Mouse (Mus musculus) embryonic facial prominence, embryonic 12.5 days (tissue): ENCODE measurements around the gene Gm20379. TPM values are rescaled to one million over a fixed set of nuclear protein-coding genes. Genes with fewer than 3 reads are reported as not detected.

ENCODE experiments used
- ATAC-seq: fragments of 200-750 bp; cut with Nextera tagmentation; 2 replicates; pipeline ENCODE4 v1.8.0; 2017; ENCODE audit not compliant: insufficient number of reproducible peaks, insufficient read depth, low FRiP score, low TSS enrichment
- H3K27ac ChIP-seq: fragments of 300-500 bp; sonication (generic); 2 replicates; pipeline ENCODE4 v1.5.1; 2016; ENCODE audit warnings: mild to moderate bottlenecking
- H3K27me3 ChIP-seq: fragments of 300-500 bp; sonication (generic); 2 replicates; pipeline ENCODE4 v1.6.1; 2016; ENCODE audit warnings: mild to moderate bottlenecking, moderate library complexity
- H3K36me3 ChIP-seq: fragments of 300-500 bp; sonication (generic); 2 replicates; pipeline ENCODE4 v1.6.1; 2016; ENCODE audit warnings: mild to moderate bottlenecking
- H3K4me1 ChIP-seq: fragments of 300-500 bp; sonication (generic); 2 replicates; pipeline ENCODE4 v1.6.1; 2016
- H3K4me2 ChIP-seq: fragments of 300-500 bp; sonication (generic); replicated peaks from 2 replicates; pipeline ENCODE4 v1.6.1; 2016; ENCODE audit warnings: mild to moderate bottlenecking, moderate library complexity
- H3K4me3 ChIP-seq: fragments of 300-500 bp; sonication (generic); 2 replicates; pipeline ENCODE4 v1.5.1; 2016; ENCODE audit warnings: mild to moderate bottlenecking
- H3K9ac ChIP-seq: fragments of 300-500 bp; sonication (generic); 2 replicates; pipeline ENCODE4 v1.6.1; 2016; ENCODE audit warnings: mild to moderate bottlenecking, moderate library complexity
- H3K9me3 ChIP-seq: fragments of 300-500 bp; sonication (generic); 2 replicates; pipeline ENCODE4 v1.6.1; 2016; ENCODE audit warnings: mild to moderate bottlenecking, moderate library complexity
- WGBS: fragments of 180-500 bp; shearing (Covaris S2); methylation state at CpG from one replicate; pipeline ENCODE4 v1.1.7; 2016; 5-methylcytosine and 5-hydroxymethylcytosine counted together
- polyA plus RNA-seq: library from polyadenylated mRNA; unstranded; fragments of >200 nt; fragmentation: Nextera tagmentation; extraction: Ambion mirVana; gene quantifications from 2 replicates; pipeline ENCODE4 v1.2.1, GENCODE M21; 2016

Gene Gm20379
- polyA plus RNA-seq, 1 experiment from 2014 or later: 1.2 TPM

DNA sequence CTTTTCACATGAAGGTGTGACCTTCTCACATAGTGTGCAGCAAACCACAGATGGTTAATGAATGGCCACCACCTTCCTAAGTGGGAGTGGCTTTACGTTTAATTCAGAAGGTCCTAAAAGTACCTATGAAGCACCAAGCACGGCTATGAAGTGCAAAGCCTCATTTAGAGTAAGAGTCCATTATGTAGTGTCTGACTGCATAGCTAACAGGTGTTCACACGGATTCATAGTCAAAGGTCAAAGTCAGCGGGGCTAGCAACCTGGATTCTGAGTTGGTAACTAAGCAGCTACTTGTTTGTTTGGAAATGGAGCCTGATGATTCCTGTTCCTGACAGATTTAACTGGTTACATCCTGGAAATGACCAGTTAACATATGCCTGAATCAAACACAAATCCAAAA lies 4.0 kb upstream of the Gm20379 start:
- H3K9me3 ChIP-seq: no peaks in the 10 kb centered on the region
- no peak overlapping the region for H3K4me2 ChIP-seq
- no peak overlapping the region for H3K4me3 ChIP-seq
- H3K27ac ChIP-seq: no peak overlapping the region
- 0 out of 2 replicates have a peak, but pooled peaks cover 8% of the 10 kb centered on the region for H3K4me1 ChIP-seq
- WGBS: 75% methylated on average over 4 of the region's 4 CpGs
- H3K36me3 ChIP-seq: 0 out of 2 replicates have a peak, but pooled peaks cover 8% of the 10 kb centered on the region
- no peak overlapping the region for H3K9ac ChIP-seq
- no peaks in the 10 kb centered on the region for H3K27me3 ChIP-seq
- ATAC-seq: no peak

GRCm38 (mm10) chr13:92302466-92302865 lies 3.3 kb upstream of the Gm20379 start:
- Histone ChIP-seq H3K27ac (no peak overlapping the region), H3K9me3 (no peaks in the 10 kb centered on the region), H3K36me3 (0 out of 2 replicates have a peak, but pooled peaks cover 8% of the 10 kb centered on the region), H3K9ac (no peak overlapping the region), H3K4me2 (no peak overlapping the region), H3K4me3 (no peak overlapping the region), H3K4me1 (0 out of 2 replicates have a peak, but pooled peaks cover 8% of the 10 kb centered on the region), H3K27me3 (no peaks in the 10 kb centered on the region)
- ATAC-seq: no peak
- 59% methylated on average over 4 of the region's 4 CpGs for WGBS

DNA sequence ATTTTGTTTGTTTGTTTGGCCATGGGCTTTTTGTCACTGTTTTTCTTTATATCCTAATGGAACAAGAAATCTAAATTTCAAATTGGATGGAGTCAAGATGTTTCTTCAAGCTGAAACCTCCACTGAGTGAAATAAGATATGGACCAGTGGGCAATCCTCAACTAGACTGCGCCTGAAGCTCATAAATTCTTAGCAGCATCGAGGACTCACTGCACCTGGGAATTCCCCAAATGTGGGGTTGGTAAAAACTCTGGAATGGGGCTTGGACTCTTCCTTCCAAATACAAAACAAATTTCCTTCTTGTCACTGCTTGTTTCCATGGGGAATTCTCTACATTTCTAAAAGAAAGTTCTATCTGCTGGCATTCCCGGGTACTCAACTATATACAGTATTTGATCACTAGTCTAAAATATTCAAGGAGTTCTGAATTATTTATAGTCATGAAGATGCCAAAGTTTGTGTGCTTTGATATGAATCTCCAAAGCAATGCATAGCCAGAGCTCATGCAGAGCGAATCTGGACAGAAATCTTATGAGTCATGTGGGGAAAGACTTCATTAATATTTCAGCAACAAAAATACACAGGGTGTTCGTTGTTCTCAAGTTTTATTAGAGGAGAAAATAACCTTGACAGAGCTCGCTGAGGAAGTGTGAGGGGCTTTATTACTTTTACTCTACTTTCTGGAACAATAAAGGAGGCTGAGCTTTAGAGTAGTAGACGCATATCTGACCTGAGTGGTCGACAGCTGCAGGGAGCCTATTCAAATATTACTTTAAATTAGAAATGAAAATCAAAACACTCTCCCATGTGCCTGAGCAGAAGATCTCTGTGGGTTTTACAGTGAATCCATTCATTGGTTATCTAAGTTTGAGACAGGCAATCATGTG lies 2.5 kb upstream of the Gm20379 start:
- ATAC-seq: no peak

DNA sequence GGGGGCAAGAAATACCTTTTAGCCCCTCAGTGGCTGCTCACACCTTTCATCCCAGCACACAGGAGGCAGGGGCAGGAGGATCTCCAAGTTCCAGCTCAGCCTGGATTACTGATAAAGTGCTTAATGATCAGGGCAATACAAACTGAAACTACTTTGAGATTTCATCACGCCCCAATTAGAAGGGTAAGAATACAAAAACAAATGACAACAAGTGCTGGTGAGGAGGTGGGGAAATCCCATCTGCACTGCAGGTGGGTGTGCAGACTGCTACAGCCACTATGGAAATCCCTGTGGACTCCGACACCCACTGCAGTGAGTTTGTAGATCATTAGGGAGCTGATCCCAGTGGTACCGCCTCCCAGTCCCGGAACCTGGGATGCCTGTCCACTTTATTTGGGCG lies 1.5 kb upstream of the Gm20379 start:
- Histone ChIP-seq H3K27me3 (no peaks in the 10 kb centered on the region), H3K9ac (no peak overlapping the region), H3K4me1 (0 out of 2 replicates have a peak, but pooled peaks cover 8% of the 10 kb centered on the region), H3K9me3 (no peaks in the 10 kb centered on the region), H3K27ac (no peak overlapping the region), H3K4me3 (no peak overlapping the region), H3K4me2 (no peak overlapping the region), H3K36me3 (peaks cover 17% of the 10 kb centered on the region; the same call in 1 of the 2 replicates)
- no peak for ATAC-seq
- 96% methylated on average over 5 of the region's 5 CpGs for WGBS

More for the DNA sequence above, 2.5 kb upstream of the Gm20379 start:
- H3K4me1 ChIP-seq: 0 out of 2 replicates have a peak, but pooled peaks cover 8% of the 10 kb centered on the region
- no peak overlapping the region for H3K9ac ChIP-seq
- no peaks in the 10 kb centered on the region for H3K9me3 ChIP-seq
- peaks cover 12% of the 10 kb centered on the region; the same call in 1 of the 2 replicates for H3K36me3 ChIP-seq
- H3K4me3 ChIP-seq: no peak overlapping the region
- 79% methylated on average over 8 of the region's 8 CpGs for WGBS
- H3K4me2 ChIP-seq: no peak overlapping the region
- no peak overlapping the region for H3K27ac ChIP-seq
- H3K27me3 ChIP-seq: no peaks in the 10 kb centered on the region

- Histone ChIP-seq H3K4me2 (no peak overlapping the region), H3K4me1 (no peaks in the 10 kb centered on the region), H3K27ac (no peak overlapping the region), H3K9me3 (no peaks in the 10 kb centered on the region), H3K27me3 (no peaks in the 10 kb centered on the region), H3K4me3 (no peak overlapping the region), H3K9ac (no peak overlapping the region), H3K36me3 (peaks cover 18% of the 10 kb centered on the region)
- WGBS: 85% methylated on average over 5 of the region's 5 CpGs
- ATAC-seq: no peak
Measured at GRCm38 (mm10) chr13:92314613-92315012, 8.8 kb downstream of the Gm20379 start.

DNA sequence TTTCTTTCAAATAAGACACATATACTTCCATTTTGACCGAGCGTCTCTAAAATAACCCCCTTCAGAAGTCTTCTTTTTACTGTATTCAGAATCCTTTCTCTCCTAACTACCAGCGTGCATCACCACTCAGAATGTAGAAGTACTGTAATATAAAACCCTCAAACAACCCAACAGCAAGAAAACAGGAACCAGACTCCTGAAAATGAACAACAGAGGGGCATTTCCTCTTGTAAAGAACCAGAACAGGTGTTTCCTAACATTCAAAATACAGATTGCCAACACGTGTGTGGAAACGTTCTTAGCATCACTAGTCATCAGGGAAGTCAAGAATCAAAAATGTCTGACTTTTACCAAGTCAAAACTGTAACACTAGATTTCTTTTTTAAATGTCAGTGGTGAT lies 15.0 kb downstream of the Gm20379 start:
- Histone ChIP-seq H3K4me3 (no peak overlapping the region), H3K36me3 (peaks cover 8% of the 10 kb centered on the region; the same call in 1 of the 2 replicates), H3K9ac (no peak overlapping the region), H3K27ac (no peak overlapping the region), H3K9me3 (no peaks in the 10 kb centered on the region), H3K27me3 (no peaks in the 10 kb centered on the region), H3K4me2 (no peak overlapping the region), H3K4me1 (no peaks in the 10 kb centered on the region)
- no peak for ATAC-seq
- WGBS: 66% methylated on average over 5 of the region's 5 CpGs

GRCm38 (mm10) chr13:92326030-92326429 lies 20.2 kb downstream of the Gm20379 start:
- H3K27me3 ChIP-seq: no peaks in the 10 kb centered on the region
- no peaks in the 10 kb centered on the region; the same call in 1 of the 2 replicates for H3K36me3 ChIP-seq
- no peak for ATAC-seq
- WGBS: 75% methylated on average over 5 of the region's 5 CpGs
- no peak overlapping the region for H3K27ac ChIP-seq
- H3K4me3 ChIP-seq: no peak overlapping the region
- H3K9ac ChIP-seq: no peak overlapping the region
- no peaks in the 10 kb centered on the region for H3K4me1 ChIP-seq
- H3K9me3 ChIP-seq: no peaks in the 10 kb centered on the region
- no peak overlapping the region for H3K4me2 ChIP-seq

- Histone ChIP-seq H3K27ac (no peak overlapping the region), H3K36me3 (no peaks in the 10 kb centered on the region), H3K4me2 (no peak overlapping the region), H3K9me3 (no peaks in the 10 kb centered on the region), H3K9ac (no peak overlapping the region), H3K27me3 (no peaks in the 10 kb centered on the region), H3K4me3 (no peak overlapping the region), H3K4me1 (no peaks in the 10 kb centered on the region)
- 83% methylated on average over 2 of the region's 2 CpGs for WGBS
- no peak for ATAC-seq
Measured at GRCm38 (mm10) chr13:92328000-92328399, 22.2 kb downstream of the Gm20379 start.

- H3K9me3 ChIP-seq: no peaks in the 10 kb centered on the region
- no peak overlapping the region for H3K27ac ChIP-seq
- no peaks in the 10 kb centered on the region for H3K27me3 ChIP-seq
- no peak for ATAC-seq
- H3K4me3 ChIP-seq: no peak overlapping the region
- no peak overlapping the region for H3K4me2 ChIP-seq
- WGBS: 92% methylated on average over 3 of the region's 3 CpGs
- no peaks in the 10 kb centered on the region for H3K4me1 ChIP-seq
- no peak overlapping the region for H3K9ac ChIP-seq
- no peaks in the 10 kb centered on the region for H3K36me3 ChIP-seq
Measured at GRCm38 (mm10) chr13:92330621-92331020, 24.8 kb downstream of the Gm20379 start.

DNA sequence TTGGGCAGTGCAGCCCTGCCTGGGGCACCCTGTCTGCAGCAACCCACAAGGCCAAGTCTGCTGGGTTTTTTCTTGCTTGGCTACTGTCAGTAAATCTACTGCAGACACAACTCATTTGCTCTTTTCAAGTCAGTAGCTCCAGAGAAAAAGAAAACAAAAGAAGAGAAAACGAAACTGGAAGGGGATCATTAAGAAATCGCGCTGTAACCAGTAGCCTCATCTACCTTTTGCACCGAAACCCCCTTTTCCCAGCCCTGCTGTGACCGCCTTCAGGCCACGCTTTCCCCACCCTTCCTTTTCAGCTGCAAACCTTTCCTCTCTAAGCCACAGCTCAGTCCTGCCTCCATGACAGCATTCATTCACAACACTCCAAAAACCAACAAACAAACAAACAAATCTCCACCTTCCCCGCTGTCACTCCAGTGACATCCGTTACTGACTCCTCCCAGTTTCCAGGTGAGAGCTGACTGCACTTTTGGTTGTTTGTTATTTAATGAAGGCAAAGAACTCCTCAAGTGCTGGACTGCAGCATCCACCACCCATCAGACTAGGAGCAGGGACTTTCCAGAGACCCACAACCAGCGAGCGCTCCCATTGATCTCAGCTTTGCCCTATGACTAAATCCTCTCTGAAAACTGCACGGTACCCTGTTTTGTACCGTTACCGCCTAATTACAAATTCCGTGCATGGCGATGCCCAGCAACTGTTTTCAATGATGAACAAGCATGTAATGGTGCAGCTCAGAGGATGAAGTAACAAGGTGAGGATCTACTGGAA lies 26.5 kb downstream of the Gm20379 start:
- H3K9ac ChIP-seq: no peak overlapping the region
- H3K27ac ChIP-seq: no peak overlapping the region
- no peak for ATAC-seq
- no peaks in the 10 kb centered on the region for H3K9me3 ChIP-seq
- no peak overlapping the region for H3K4me2 ChIP-seq
- no peaks in the 10 kb centered on the region for H3K27me3 ChIP-seq
- 0 out of 2 replicates have a peak, but pooled peaks cover 4% of the 10 kb centered on the region for H3K36me3 ChIP-seq
- H3K4me1 ChIP-seq: no peaks in the 10 kb centered on the region
- no peak overlapping the region for H3K4me3 ChIP-seq
- WGBS: 86% methylated on average over 15 of the region's 15 CpGs

GRCm38 (mm10) chr13:92336857-92337256 lies 31.1 kb downstream of the Gm20379 start:
- H3K4me1 ChIP-seq: no peaks in the 10 kb centered on the region
- no peak overlapping the region for H3K27ac ChIP-seq
- 0 out of 2 replicates have a peak, but pooled peaks cover 9% of the 10 kb centered on the region for H3K36me3 ChIP-seq
- 85% methylated on average over 1 of the region's 1 CpGs for WGBS
- H3K9me3 ChIP-seq: no peaks in the 10 kb centered on the region
- no peak overlapping the region for H3K4me3 ChIP-seq
- H3K27me3 ChIP-seq: no peaks in the 10 kb centered on the region
- no peak overlapping the region for H3K9ac ChIP-seq
- H3K4me2 ChIP-seq: no peak overlapping the region
- ATAC-seq: no peak
